Mouse (Mus musculus): ENCODE data around the gene Olfr339. TPM values are rescaled to one million over a fixed set of nuclear protein-coding genes. Genes with fewer than 3 reads are reported as not detected.

Olfr339 gene
- not detected for polyA plus RNA-seq (2015; fragmentation: Illumina TruSeq; extraction: RNeasy Lipid Tissue Mini Kit (QIAGEN cat#74804); ENCODE audit: insufficient read depth, low read depth, low replicate concordance)

DNA sequence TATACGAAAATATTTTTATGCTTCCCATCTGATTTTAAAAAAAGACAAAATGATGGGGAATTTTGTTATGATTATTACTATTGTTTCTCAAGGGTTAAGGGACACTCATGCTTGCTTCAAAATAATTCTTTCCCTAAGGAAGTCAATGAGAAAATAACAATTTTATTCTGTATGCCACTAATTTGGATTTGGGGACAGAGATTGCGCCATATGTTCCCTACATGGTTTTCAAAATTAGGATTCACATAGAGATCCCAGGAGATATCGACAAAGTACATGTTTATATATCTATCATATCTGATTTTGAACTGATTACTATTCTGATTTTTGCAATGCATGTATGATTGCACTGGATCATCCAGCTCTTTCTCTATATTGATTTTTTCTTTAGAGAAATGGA lies at the start of gene Olfr339:
Gene Olfr339 (plus strand): TSS at position 301 of the 400 bp plus-strand sequence.

DNA sequence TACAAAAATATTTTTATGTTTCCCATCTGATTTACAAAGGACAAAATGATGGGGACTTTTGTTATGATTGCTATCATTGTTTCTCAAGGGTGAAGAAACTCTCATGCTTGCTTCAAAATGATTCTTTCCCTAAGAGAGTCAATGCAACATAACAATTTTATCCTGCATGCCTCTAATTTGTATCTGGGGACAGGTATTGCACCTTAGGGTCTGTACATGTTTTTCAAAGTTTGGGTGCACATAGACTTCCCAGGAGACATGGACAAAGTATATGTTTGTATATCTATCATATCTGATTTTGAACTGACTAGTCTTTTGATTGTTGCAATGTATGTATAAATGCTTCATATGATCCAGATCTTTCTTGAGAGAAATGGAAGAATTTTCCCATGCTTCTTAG lies 45.5 kb upstream of the Olfr339 start, which contains the start of gene Olfr338:
Gene Olfr338 (plus strand): TSS at position 301 of the 400 bp plus-strand sequence.

GRCm38 (mm10) chr2:36452287-36452686 lies 33.5 kb downstream of the Olfr339 start, which contains the start of gene Olfr340:
TSS of gene Olfr340 (plus strand) at chr2:36452587.

Other genes starting within 250 kb of the Olfr339 start
- gene Ptgs1, start 188.5 kb upstream of the Olfr339 start, polyA plus RNA-seq (2015; fragmentation: Illumina TruSeq; extraction: RNeasy Lipid Tissue Mini Kit (QIAGEN cat#74804); ENCODE audit: insufficient read depth, low read depth, low replicate concordance) = 13.4 TPM
- not detected for gene Olfr338, start 45.4 kb upstream of the Olfr339 start, polyA plus RNA-seq (2015; fragmentation: Illumina TruSeq; extraction: RNeasy Lipid Tissue Mini Kit (QIAGEN cat#74804); ENCODE audit: insufficient read depth, low read depth, low replicate concordance)
- gene Olfr340, start 33.6 kb downstream of the Olfr339 start, polyA plus RNA-seq (2015; fragmentation: Illumina TruSeq; extraction: RNeasy Lipid Tissue Mini Kit (QIAGEN cat#74804); ENCODE audit: insufficient read depth, low read depth, low replicate concordance) = not detected
- not detected for gene Olfr341, start 63.5 kb downstream of the Olfr339 start, polyA plus RNA-seq (2015; fragmentation: Illumina TruSeq; extraction: RNeasy Lipid Tissue Mini Kit (QIAGEN cat#74804); ENCODE audit: insufficient read depth, low read depth, low replicate concordance)
- gene Olfr342, start 106.1 kb downstream of the Olfr339 start, polyA plus RNA-seq (2015; fragmentation: Illumina TruSeq; extraction: RNeasy Lipid Tissue Mini Kit (QIAGEN cat#74804); ENCODE audit: insufficient read depth, low read depth, low replicate concordance) = not detected
- gene Olfr344, start 147.7 kb downstream of the Olfr339 start, polyA plus RNA-seq (2015; fragmentation: Illumina TruSeq; extraction: RNeasy Lipid Tissue Mini Kit (QIAGEN cat#74804); ENCODE audit: insufficient read depth, low read depth, low replicate concordance) = not detected
- gene Olfr345, start 221.1 kb downstream of the Olfr339 start, polyA plus RNA-seq (2015; fragmentation: Illumina TruSeq; extraction: RNeasy Lipid Tissue Mini Kit (QIAGEN cat#74804); ENCODE audit: insufficient read depth, low read depth, low replicate concordance) = not detected